Mouse (Mus musculus) megakaryocyte, embryonic 14.5 days (primary cell): Measurements from ENCODE around the gene Cyp3a25.

ENCODE experiments used
- FLI1 ChIP-seq: IDR thresholded peaks from 2 replicates; pipeline ENCODE4 v1.6.1; 2012; ENCODE audit warnings: low read length, inconsistent platforms, mixed read lengths
- GATA1 ChIP-seq: IDR thresholded peaks from 3 replicates; pipeline ENCODE4 v1.6.1; 2012; ENCODE audit warnings: mixed read lengths, low read length, inconsistent platforms, borderline replicate concordance

DNA sequence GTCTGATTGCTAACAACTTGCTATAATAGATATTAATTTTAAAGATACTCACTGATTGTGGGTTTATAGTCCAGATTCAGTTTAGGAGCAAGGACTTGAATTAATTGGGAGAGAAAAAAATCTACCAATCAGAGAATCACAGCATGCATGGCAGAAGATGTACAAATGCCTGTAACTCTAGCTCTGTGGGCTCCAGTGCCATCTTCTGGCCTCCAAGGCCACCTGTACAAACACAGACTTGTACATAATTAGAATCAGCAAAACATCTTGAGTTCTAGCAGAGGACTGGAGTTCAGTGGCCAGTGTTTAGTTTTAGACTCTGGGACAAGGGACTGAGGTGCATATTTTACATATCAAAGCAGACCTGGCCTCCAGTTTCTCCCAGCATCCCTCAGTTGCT lies 42.3 kb downstream of the Cyp3a25 start:
- TF ChIP-seq GATA1: no peak
- no peak for TF ChIP-seq FLI1
